Mouse (Mus musculus): Measurements from ENCODE around the gene Scarf2.

Scarf2 gene

GRCm38 (mm10) chr16:17796971-17797811 is at the start of gene Scarf2:
Gene Scarf2, plus strand, starts transcription at chr16:17797282.
- no peak for DNase-seq (ENCODE audit: low read depth, low spot score)

GRCm38 (mm10) chr16:17753001-17753400 is 44.1 kb upstream of the Scarf2 start:
- DNase-seq (ENCODE audit: low read depth, low spot score), result no peak

- DNase-seq (ENCODE audit: low read depth, low spot score), result no peak
Observed at GRCm38 (mm10) chr16:17753686-17754085, 43.4 kb upstream of the Scarf2 start.

GRCm38 (mm10) chr16:17757756-17758155 is 39.3 kb upstream of the Scarf2 start:
- no peak for DNase-seq (ENCODE audit: low read depth, low spot score)

- DNase-seq (ENCODE audit: low read depth, low spot score), result no peak
Observed at GRCm38 (mm10) chr16:17758902-17759301, 38.2 kb upstream of the Scarf2 start.

GRCm38 (mm10) chr16:17759344-17759773 is 37.7 kb upstream of the Scarf2 start, which contains the start of gene Klhl22:
Gene Klhl22, plus strand, starts transcription at chr16:17759618.
- DNase-seq (ENCODE audit: low read depth, low spot score), result peak; percentile 80

GRCm38 (mm10) chr16:17759813-17760321 is 37.2 kb upstream of the Scarf2 start:
- DNase-seq (ENCODE audit: low read depth, low spot score), result no peak

- no peak for DNase-seq (ENCODE audit: low read depth, low spot score)
Observed at GRCm38 (mm10) chr16:17760657-17761056, 36.4 kb upstream of the Scarf2 start.

GRCm38 (mm10) chr16:17761074-17761473 is 36.0 kb upstream of the Scarf2 start:
- no peak for DNase-seq (ENCODE audit: low read depth, low spot score)

- DNase-seq (ENCODE audit: low read depth, low spot score), result no peak
Observed at GRCm38 (mm10) chr16:17764108-17764511, 33.0 kb upstream of the Scarf2 start.

GRCm38 (mm10) chr16:17768834-17769233 is 28.2 kb upstream of the Scarf2 start:
- no peak for DNase-seq (ENCODE audit: low read depth, low spot score)

- DNase-seq (ENCODE audit: low read depth, low spot score), result no peak
Observed at GRCm38 (mm10) chr16:17771117-17771865, 25.8 kb upstream of the Scarf2 start.

- no peak for DNase-seq (ENCODE audit: low read depth, low spot score)
Observed at GRCm38 (mm10) chr16:17776828-17777227, 20.3 kb upstream of the Scarf2 start.

GRCm38 (mm10) chr16:17778223-17778622 is 18.9 kb upstream of the Scarf2 start:
- no peak for DNase-seq (ENCODE audit: low read depth, low spot score)

GRCm38 (mm10) chr16:17779692-17780091 is 17.4 kb upstream of the Scarf2 start:
- DNase-seq (ENCODE audit: low read depth, low spot score), result no peak

GRCm38 (mm10) chr16:17785337-17785736 is 11.7 kb upstream of the Scarf2 start:
- DNase-seq (ENCODE audit: low read depth, low spot score), result no peak

- DNase-seq (ENCODE audit: low read depth, low spot score), result no peak
Observed at GRCm38 (mm10) chr16:17792728-17793127, 4.4 kb upstream of the Scarf2 start.

GRCm38 (mm10) chr16:17794047-17794446 is 3.0 kb upstream of the Scarf2 start:
- DNase-seq (ENCODE audit: low read depth, low spot score), result no peak

- no peak for DNase-seq (ENCODE audit: low read depth, low spot score)
Observed at GRCm38 (mm10) chr16:17795643-17796042, 1.4 kb upstream of the Scarf2 start.

GRCm38 (mm10) chr16:17796519-17796918 is 563 bp upstream of the Scarf2 start:
- DNase-seq (ENCODE audit: low read depth, low spot score), result no peak

GRCm38 (mm10) chr16:17797812-17798311 is 780 bp downstream of the Scarf2 start:
- DNase-seq (ENCODE audit: low read depth, low spot score), result no peak

Measured in brain, embryonic 18.5 days (tissue).